Mouse (Mus musculus) right cerebral cortex, postnatal 14 days (tissue): ENCODE results near the gene 4921517D22Rik.
"Not testable (repeated sequence)": the region's sequence is repeated elsewhere in the genome, so short reads cannot be mapped to it uniquely, and the experiment has no call there.

Experiments
- DNase-seq: peaks from one replicate; pipeline ENCODE4 v3.0.0; 2022

Gene 4921517D22Rik

GRCm38 (mm10) chr13:59694008-59694407 is at the start of gene 4921517D22Rik:
Gene 4921517D22Rik, minus strand, starts transcription at chr13:59694108.
- no peak for DNase-seq

- DNase-seq = peak; percentile 27
Observed at GRCm38 (mm10) chr13:59741697-59742096, 47.8 kb upstream of the 4921517D22Rik start.

GRCm38 (mm10) chr13:59741096-59741495 is 47.2 kb upstream of the 4921517D22Rik start:
- no peak for DNase-seq

GRCm38 (mm10) chr13:59739397-59739796 is 45.5 kb upstream of the 4921517D22Rik start:
- DNase-seq = no peak

- DNase-seq = no peak
Observed at GRCm38 (mm10) chr13:59738455-59738854, 44.5 kb upstream of the 4921517D22Rik start.

- no peak for DNase-seq
Observed at GRCm38 (mm10) chr13:59735190-59735589, 41.3 kb upstream of the 4921517D22Rik start.

GRCm38 (mm10) chr13:59734347-59734746 is 40.4 kb upstream of the 4921517D22Rik start:
- DNase-seq = not testable (repeated sequence)

- no peak for DNase-seq
Observed at GRCm38 (mm10) chr13:59733936-59734335, 40.0 kb upstream of the 4921517D22Rik start.

GRCm38 (mm10) chr13:59731652-59732051 is 37.7 kb upstream of the 4921517D22Rik start, which contains the start of gene Spata31d1d:
Gene Spata31d1d, minus strand, starts transcription at chr13:59731752.
- DNase-seq = no peak

GRCm38 (mm10) chr13:59728378-59729093 is 34.6 kb upstream of the 4921517D22Rik start:
- DNase-seq = peak; percentile 81

GRCm38 (mm10) chr13:59726139-59726867 is 32.4 kb upstream of the 4921517D22Rik start:
- DNase-seq = no peak

GRCm38 (mm10) chr13:59722089-59722488 is 28.2 kb upstream of the 4921517D22Rik start:
- not testable (repeated sequence) for DNase-seq

GRCm38 (mm10) chr13:59719475-59719874 is 25.6 kb upstream of the 4921517D22Rik start:
- no peak for DNase-seq

- not testable (repeated sequence) for DNase-seq
Observed at GRCm38 (mm10) chr13:59718857-59719440, 25.0 kb upstream of the 4921517D22Rik start.

GRCm38 (mm10) chr13:59713710-59714109 is 19.8 kb upstream of the 4921517D22Rik start:
- no peak for DNase-seq

- DNase-seq = not testable (repeated sequence)
Observed at GRCm38 (mm10) chr13:59711984-59712383, 18.1 kb upstream of the 4921517D22Rik start, which contains the start of gene Spata31d1b. Gene Spata31d1b, plus strand, starts transcription at chr13:59712284.

- no peak for DNase-seq
Observed at GRCm38 (mm10) chr13:59710230-59710629, 16.3 kb upstream of the 4921517D22Rik start, which contains the start of gene Spata31d1a. Gene Spata31d1a, minus strand, starts transcription at chr13:59710330.

GRCm38 (mm10) chr13:59704562-59704961 is 10.7 kb upstream of the 4921517D22Rik start:
- DNase-seq = no peak

- no peak for DNase-seq
Observed at GRCm38 (mm10) chr13:59703514-59703913, 9.6 kb upstream of the 4921517D22Rik start.

- not testable (repeated sequence) for DNase-seq
Observed at GRCm38 (mm10) chr13:59700137-59700536, 6.2 kb upstream of the 4921517D22Rik start.

GRCm38 (mm10) chr13:59699131-59699530 is 5.2 kb upstream of the 4921517D22Rik start:
- no peak for DNase-seq

- no peak for DNase-seq
Observed at GRCm38 (mm10) chr13:59695781-59696180, 1.9 kb upstream of the 4921517D22Rik start.

GRCm38 (mm10) chr13:59691478-59691877 is 2.4 kb downstream of the 4921517D22Rik start:
- no peak for DNase-seq
